Mouse (Mus musculus): ENCODE measurements around the gene Gnrhr. TPM values are rescaled to one million over a fixed set of nuclear protein-coding genes. Genes with fewer than 3 reads are reported as not detected.
A peak's percentile ranks its signal among the peaks of the same experiment; 100 is the strongest.

Gene Gnrhr
- polyA plus RNA-seq, 1 experiment, result not detected

- H3K27ac ChIP-seq (ENCODE audit: insufficient read depth, low read depth, low read length), result no peak overlapping the region
- 47% methylated on average over 15 of the region's 15 CpGs for WGBS
Measured at GRCm38 (mm10) chr5:86190290-86190689, 7.4 kb downstream of the Gnrhr start.

DNA sequence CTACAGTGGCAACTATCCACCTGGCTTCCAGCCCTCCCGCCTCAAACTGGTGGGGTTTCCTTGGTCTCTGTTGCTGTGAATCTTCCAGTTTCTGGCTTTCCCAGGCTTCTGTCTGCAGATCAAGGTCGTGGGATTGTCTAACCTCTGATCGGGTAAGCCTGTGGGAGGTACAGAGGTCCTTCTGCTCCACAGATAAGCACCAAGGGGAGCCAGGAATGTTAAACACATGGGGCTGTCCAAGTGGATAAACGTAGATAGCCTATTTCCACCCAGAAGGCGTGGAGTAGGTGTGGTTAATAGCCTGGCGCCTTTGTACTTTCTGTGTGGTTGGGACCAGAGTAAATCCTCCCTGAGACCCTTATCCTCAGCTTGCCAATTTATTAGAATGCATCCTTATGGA lies 10.3 kb downstream of the Gnrhr start:
- Histone ChIP-seq H3K4me1 (ENCODE audit: control insufficient read depth, insufficient read depth, low read length) (no peaks in the 10 kb centered on the region), H3K27me3 (replicated peaks; ENCODE audit: control insufficient read depth, insufficient read depth, low read length) (no peaks in the 10 kb centered on the region), H3K27ac (ENCODE audit: insufficient read depth, low read depth, low read length) (no peak overlapping the region), H3K4me3 (ENCODE audit: insufficient read depth, low read depth, low read length) (no peak overlapping the region), H3K36me3 (ENCODE audit: control insufficient read depth, insufficient read depth, low read length) (no peaks in the 10 kb centered on the region)
- TF ChIP-seq CTCF (conservative IDR thresholded peaks at IDR 0.05; ENCODE audit: insufficient read depth, insufficient read length, low read depth, low read length) (no peak), POLR2A (IDR thresholded peaks at IDR 0.05; ENCODE audit: low read depth, low read length) (no peak)
- WGBS, result 74% methylated on average over 6 of the region's 6 CpGs
- no peak for DNase-seq

More at GRCm38 (mm10) chr5:86190290-86190689, 7.4 kb downstream of the Gnrhr start:
- no peak for DNase-seq
- Histone ChIP-seq H3K27me3 (replicated peaks; ENCODE audit: control insufficient read depth, insufficient read depth, low read length) (no peaks in the 10 kb centered on the region), H3K4me1 (ENCODE audit: control insufficient read depth, insufficient read depth, low read length) (no peaks in the 10 kb centered on the region), H3K36me3 (ENCODE audit: control insufficient read depth, insufficient read depth, low read length) (no peaks in the 10 kb centered on the region), H3K4me3 (ENCODE audit: insufficient read depth, low read depth, low read length) (no peak overlapping the region)
- TF ChIP-seq POLR2A (IDR thresholded peaks at IDR 0.05; ENCODE audit: low read depth, low read length) (no peak), CTCF (conservative IDR thresholded peaks at IDR 0.05; ENCODE audit: insufficient read depth, insufficient read length, low read depth, low read length) (no peak)

DNA sequence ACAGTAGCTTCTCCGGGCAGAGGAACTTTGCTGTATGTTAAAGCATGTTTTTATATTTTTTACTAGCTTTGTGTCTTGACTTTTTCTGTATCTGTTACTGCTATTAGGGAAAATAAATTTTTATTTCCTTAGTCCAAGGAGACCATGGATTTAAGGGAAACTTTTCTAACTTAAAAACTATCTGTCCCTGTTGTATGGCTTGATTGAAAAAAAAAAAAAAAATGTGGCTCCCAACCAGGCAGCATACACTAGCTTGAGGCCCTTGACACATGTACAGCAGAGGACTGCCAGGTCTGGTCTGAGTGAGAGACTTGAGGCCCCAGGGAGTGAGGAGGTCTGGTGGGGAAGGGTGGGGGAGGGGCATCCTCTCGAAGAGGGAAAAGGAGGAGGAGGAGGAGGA lies 23.9 kb downstream of the Gnrhr start:
- no peaks in the 10 kb centered on the region for H3K27me3 ChIP-seq (replicated peaks; ENCODE audit: control insufficient read depth, insufficient read depth, low read length)
- DNase-seq, result no peak
- H3K4me1 ChIP-seq (ENCODE audit: control insufficient read depth, insufficient read depth, low read length), result no peaks in the 10 kb centered on the region
- H3K36me3 ChIP-seq (ENCODE audit: control insufficient read depth, insufficient read depth, low read length), result no peaks in the 10 kb centered on the region
- H3K4me3 ChIP-seq (ENCODE audit: insufficient read depth, low read depth, low read length), result no peak overlapping the region
- H3K27ac ChIP-seq (ENCODE audit: insufficient read depth, low read depth, low read length), result no peak overlapping the region
- no peak for TF ChIP-seq CTCF (conservative IDR thresholded peaks at IDR 0.05; ENCODE audit: insufficient read depth, insufficient read length, low read depth, low read length)
- TF ChIP-seq POLR2A (IDR thresholded peaks at IDR 0.05; ENCODE audit: low read depth, low read length), result no peak
- WGBS, result 52% methylated on average over 2 of the region's 2 CpGs

DNA sequence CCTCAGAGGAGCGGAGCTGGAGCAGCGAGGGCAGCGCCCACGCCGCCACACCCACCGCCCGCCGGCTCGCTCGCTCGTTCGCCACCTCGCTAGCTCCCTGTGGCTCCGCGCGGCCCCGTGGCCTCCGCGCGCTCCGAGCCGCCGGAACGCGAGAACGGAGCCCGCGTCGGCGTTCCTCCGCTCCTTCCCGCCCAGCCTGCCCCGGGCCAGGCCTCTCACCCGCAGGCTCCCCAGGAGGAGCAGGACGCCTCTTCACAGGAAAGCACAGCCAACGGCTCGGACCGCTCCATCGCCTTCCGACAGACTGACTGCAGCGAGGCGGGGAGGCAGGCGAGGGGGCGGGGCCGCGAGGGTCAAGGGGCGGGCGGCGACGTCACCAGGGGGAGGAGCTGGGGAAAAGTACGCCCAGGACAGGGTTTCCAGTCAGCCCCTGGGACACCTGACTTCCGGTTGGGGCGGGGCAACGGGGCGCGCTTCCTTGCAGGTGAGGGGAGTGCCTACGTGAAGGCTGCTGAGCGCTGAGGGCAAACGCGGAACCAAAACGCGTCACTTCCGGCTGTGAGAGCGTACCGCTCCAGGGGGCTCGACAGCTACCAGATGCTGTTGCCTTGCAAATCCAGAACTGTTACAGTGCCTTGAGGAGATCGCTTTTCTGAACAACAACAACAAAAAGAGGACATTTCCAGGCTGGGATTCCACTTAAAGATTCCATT lies 25.1 kb downstream of the Gnrhr start, which contains the start of gene Uba6:
Uba6 (minus strand) TSS at position 355 of the 713 bp plus-strand sequence.
- H3K27ac ChIP-seq (ENCODE audit: insufficient read depth, low read depth, low read length), result peak within 1 kb of the TSS; percentile 41
- under 1% methylated on average over 67 of the region's 67 CpGs for WGBS
- TF ChIP-seq CTCF (conservative IDR thresholded peaks at IDR 0.05; ENCODE audit: insufficient read depth, insufficient read length, low read depth, low read length) (no peak), POLR2A (IDR thresholded peaks at IDR 0.05; ENCODE audit: low read depth, low read length) (peak; percentile 66)

GRCm38 (mm10) chr5:86172088-86172448 lies 25.6 kb downstream of the Gnrhr start:
- no peaks in the 10 kb centered on the region for H3K36me3 ChIP-seq (ENCODE audit: control insufficient read depth, insufficient read depth, low read length)
- 1% methylated on average over 15 of the region's 15 CpGs for WGBS
- no peaks in the 10 kb centered on the region for H3K27me3 ChIP-seq (replicated peaks; ENCODE audit: control insufficient read depth, insufficient read depth, low read length)
- H3K4me1 ChIP-seq (ENCODE audit: control insufficient read depth, insufficient read depth, low read length), result no peaks in the 10 kb centered on the region
- H3K27ac ChIP-seq (ENCODE audit: insufficient read depth, low read depth, low read length), result peak overlapping the region; percentile 41; the same call in 1 of the 2 replicates
- no peak for DNase-seq
- peak overlapping the region; percentile 88 for H3K4me3 ChIP-seq (ENCODE audit: insufficient read depth, low read depth, low read length)
- TF ChIP-seq CTCF (conservative IDR thresholded peaks at IDR 0.05; ENCODE audit: insufficient read depth, insufficient read length, low read depth, low read length), result no peak
- TF ChIP-seq POLR2A (IDR thresholded peaks at IDR 0.05; ENCODE audit: low read depth, low read length), result no peak

More for the DNA sequence above, 25.1 kb downstream of the Gnrhr start, which contains the start of gene Uba6:
- H3K36me3 ChIP-seq (ENCODE audit: control insufficient read depth, insufficient read depth, low read length), result no peaks in the 10 kb centered on the region
- H3K27me3 ChIP-seq (replicated peaks; ENCODE audit: control insufficient read depth, insufficient read depth, low read length), result no peaks in the 10 kb centered on the region
- DNase-seq, result peak; percentile 99
- H3K4me3 ChIP-seq (ENCODE audit: insufficient read depth, low read depth, low read length), result peak within 1 kb of the TSS; percentile 88
- H3K4me1 ChIP-seq (ENCODE audit: control insufficient read depth, insufficient read depth, low read length), result no peaks in the 10 kb centered on the region

Other genes starting within 250 kb of the Gnrhr start
- gene Cenpc1, start 132.3 kb downstream of the Gnrhr start, polyA plus RNA-seq (2012; rRNA removed), result 1.9 and 2.6 TPM in 2 replicates
- 0.49 and 0.97 TPM in 2 replicates for gene Stap1, start 126.2 kb downstream of the Gnrhr start, polyA plus RNA-seq (2012; rRNA removed)
- 1.5 and 2.1 TPM in 2 replicates for gene Uba6, start 25.1 kb downstream of the Gnrhr start, polyA plus RNA-seq (2012; rRNA removed)
- gene Tmprss11c, start 91.4 kb upstream of the Gnrhr start, polyA plus RNA-seq (2012; rRNA removed), result not detected in 2 replicates
- gene Tmprss11d, start 175.5 kb upstream of the Gnrhr start, polyA plus RNA-seq (2012; rRNA removed), result 0.03 TPM in 1 of 2 replicates, not detected in the other